8 mouse cellular contexts compared by ENCODE assay signal in genomic region chr12:69537675-69538361, GRCm38 (mm10). TPM values are rescaled to one million over a fixed set of nuclear protein-coding genes. Genes with fewer than 3 reads are reported as not detected.
DNase-seq lines count a peak whose midpoint lies in the region; ATAC-seq and TF ChIP-seq lines count a peak whose summit lies in the region.

No protein-coding gene starts in this region.

- TF ChIP-seq POLR2A in ES-Bruce4 (IDR thresholded peaks at IDR 0.05; ENCODE audit: insufficient read depth, low read length), result no peak
- TF ChIP-seq POLR2A in bone marrow macrophage, adult 2 months (IDR thresholded peaks at IDR 0.05; ENCODE audit: borderline replicate concordance, low read depth, low read length), result no peak

- no peaks in the 10 kb centered on the region for H3K27me3 ChIP-seq in ES-Bruce4 (ENCODE audit: control insufficient read depth, insufficient read depth, low read length, poor library complexity, severe bottlenecking)
- 0 out of 2 replicates have a peak, but pooled peaks cover 3% of the 10 kb centered on the region for H3K27me3 ChIP-seq in hindbrain, embryonic 10.5 days (ENCODE audit: insufficient read depth, poor library complexity, severe bottlenecking)

- no peaks in the 10 kb centered on the region for H3K9me3 ChIP-seq in ES-Bruce4 (replicated peaks; ENCODE audit: control insufficient read depth, insufficient read depth, low read length, poor library complexity, severe bottlenecking)
- no peaks in the 10 kb centered on the region for H3K9me3 ChIP-seq in hindbrain, embryonic 10.5 days

- peak overlapping the region; percentile 37; the same call in 1 of the 2 replicates for H3K9ac ChIP-seq in ES-Bruce4 (ENCODE audit: low read depth, poor library complexity, severe bottlenecking)

- H3K36me3 ChIP-seq in ES-Bruce4 (ENCODE audit: control insufficient read depth, insufficient read depth, low read length, poor library complexity, severe bottlenecking), result no peaks in the 10 kb centered on the region
- no peaks in the 10 kb centered on the region for H3K36me3 ChIP-seq in hindbrain, embryonic 10.5 days

- DNase-seq in hindbrain, embryonic 10.5 days (ENCODE audit: low spot score), result peak; percentile 24
- peak; percentile 18 for DNase-seq in left cerebral cortex, adult 8-10 months (ENCODE audit: low spot score in 2 of 2)
- DNase-seq in lung, postnatal 4 days, result peak; percentile 59 to 62
- DNase-seq in right cerebral cortex, postnatal 36 days (ENCODE audit: low spot score in 2 of 2), result peak; percentile 14 to 43
- DNase-seq in ovary, postnatal 14 days (ENCODE audit: low spot score), result no peak

- no peak for TF ChIP-seq CTCF in ES-Bruce4 (IDR thresholded peaks at IDR 0.05; ENCODE audit: low read depth, low read length)
- TF ChIP-seq CTCF in bone marrow macrophage, adult 2 months (IDR thresholded peaks at IDR 0.05; ENCODE audit: low read depth, low read length), result no peak

- peak overlapping the region; percentile 26 for H3K4me3 ChIP-seq in ES-Bruce4 (ENCODE audit: low read depth, low read length)
- peak overlapping the region; percentile 41 for H3K4me3 ChIP-seq in bone marrow macrophage, adult 2 months (ENCODE audit: insufficient read depth, low read length)
- peak overlapping the region; percentile 21; the same call in 1 of the 2 replicates for H3K4me3 ChIP-seq in hindbrain, embryonic 10.5 days

- peak; percentile 74 for ATAC-seq in frontal cortex, adult (ENCODE audit: low TSS enrichment)

- WGBS in hindbrain, embryonic 10.5 days, result 65% methylated on average over 19 of the region's 19 CpGs

- no peak for TF ChIP-seq EP300 in ES-Bruce4 (IDR thresholded peaks at IDR 0.05; ENCODE audit: insufficient read depth, low read depth, low read length)

- no peak overlapping the region for H3K27ac ChIP-seq in ES-Bruce4 (ENCODE audit: insufficient read depth, low read length)
- H3K27ac ChIP-seq in bone marrow macrophage, adult 2 months (ENCODE audit: insufficient read depth, low read depth, low read length), result peak overlapping the region; percentile 100
- peak overlapping the region; percentile 71 for H3K27ac ChIP-seq in hindbrain, embryonic 10.5 days

- H3K4me1 ChIP-seq in ES-Bruce4 (ENCODE audit: control insufficient read depth, insufficient read depth, low read length), result no peaks in the 10 kb centered on the region
- peaks cover 38% of the 10 kb centered on the region for H3K4me1 ChIP-seq in bone marrow macrophage, adult 2 months (ENCODE audit: control insufficient read depth, insufficient read depth, low read length)
- H3K4me1 ChIP-seq in hindbrain, embryonic 10.5 days (replicated peaks), result peaks cover 30% of the 10 kb centered on the region

RNA-seq across cellular contexts. Expression of gene Vcpkmt, which starts 45.0 kb away (rescaled TPM):
- 12.3 and 12.4 TPM in 2 replicates for polyA plus RNA-seq in ES-Bruce4 (2011; ENCODE audit: insufficient read depth, insufficient read length, low read depth, missing spikeins)
- 12.1 and 14.4 TPM in 2 replicates for polyA plus RNA-seq in bone marrow macrophage, adult 2 months (2012; ENCODE audit: insufficient read depth, insufficient read length, missing spikeins)
- 21.3 and 24.9 TPM in 2 replicates for polyA plus RNA-seq in hindbrain, embryonic 10.5 days (2016; fragmentation: Nextera tagmentation; extraction: Ambion mirVana)
- 10 to 100 TPM; 19.5 to 23.6 (median 22.3) TPM for total RNA-seq in left cerebral cortex, adult 8-10 months (2022)
